8 mouse cellular contexts compared by ENCODE assay signal in genomic region chr5:137306439-137307005, GRCm38 (mm10). TPM values are rescaled to one million over a fixed set of nuclear protein-coding genes. Genes with fewer than 3 reads are reported as not detected.
DNase-seq lines count a peak whose midpoint lies in the region; ATAC-seq and TF ChIP-seq lines count a peak whose summit lies in the region.

No protein-coding gene starts in this region.

- H3K4me2 ChIP-seq in intestine, embryonic 16.5 days (ENCODE audit: low read depth, low read length) = peak overlapping the region; percentile 57
- peak overlapping the region; percentile 71 for H3K4me2 ChIP-seq in neural tube, embryonic 14.5 days (ENCODE audit: low read depth, low read length)

- H3K9ac ChIP-seq in intestine, embryonic 16.5 days (ENCODE audit: low read depth, low read length) = peak overlapping the region; percentile 95
- H3K9ac ChIP-seq in neural tube, embryonic 14.5 days (replicated peaks; ENCODE audit: low read depth, low read length) = peak overlapping the region; percentile 94

- no peaks in the 10 kb centered on the region for H3K27me3 ChIP-seq in intestine, embryonic 16.5 days (replicated peaks; ENCODE audit: control insufficient read depth, insufficient read depth, low read length)
- no peaks in the 10 kb centered on the region for H3K27me3 ChIP-seq in neural tube, embryonic 14.5 days (ENCODE audit: control insufficient read depth, insufficient read depth, low read length)

- WGBS in intestine, embryonic 16.5 days = 9% methylated on average over 12 of the region's 12 CpGs
- 16% methylated on average over 12 of the region's 12 CpGs for WGBS in neural tube, embryonic 14.5 days

- TF ChIP-seq POLR2A in cortical plate, adult 2 months (IDR thresholded peaks at IDR 0.05; ENCODE audit: extremely low read depth, insufficient read depth, low read length) = no peak

- peaks cover 9% of the 10 kb centered on the region; the same call in 1 of the 2 replicates for H3K4me1 ChIP-seq in cortical plate, adult 2 months (ENCODE audit: control insufficient read depth, insufficient read depth, low read length)
- H3K4me1 ChIP-seq in intestine, embryonic 16.5 days (ENCODE audit: control insufficient read depth, insufficient read depth, low read length) = peaks cover 19% of the 10 kb centered on the region
- H3K4me1 ChIP-seq in neural tube, embryonic 14.5 days (ENCODE audit: control insufficient read depth, insufficient read depth, low read length) = peaks cover 30% of the 10 kb centered on the region

- 0 out of 2 replicates have a peak, but pooled peaks cover 3% of the 10 kb centered on the region for H3K9me3 ChIP-seq in intestine, embryonic 16.5 days (ENCODE audit: control insufficient read depth, low read length)
- H3K9me3 ChIP-seq in neural tube, embryonic 14.5 days (ENCODE audit: control insufficient read depth, low read length) = no peaks in the 10 kb centered on the region

- no peak for TF ChIP-seq CTCF in left cerebral cortex, adult 2 months (IDR thresholded peaks at IDR 0.05)
- no peak for TF ChIP-seq CTCF in cortical plate, adult 2 months (IDR thresholded peaks at IDR 0.05; ENCODE audit: extremely low read depth, insufficient read depth, low read length)

- DNase-seq in left cerebral cortex, adult 2 months (ENCODE audit: extremely low spot score in 1 of 2, low spot score in 2 of 2) = no peak
- no peak for DNase-seq in left cerebral cortex, postnatal 10 days (ENCODE audit: extremely low spot score in 1 of 2, low spot score in 2 of 2)
- no peak for DNase-seq in thymus, postnatal 14 days
- no peak for DNase-seq in yolk sac, embryonic 10.5 days (ENCODE audit: low spot score)
- no peak for DNase-seq in left cerebral cortex, adult 9 months (ENCODE audit: low spot score in 2 of 2)

- intact Hi-C loops in left cerebral cortex, adult 2 months (cut with DNase I) = loop anchor here (1.0 to 5.0 kb wide), 2 partner anchors 196 to 274 kb away; partner anchors contain the start of gene Pop7
- intact Hi-C loops in left cerebral cortex, postnatal 10 days (cut with DNase I) = no loop called here

- H3K4me3 ChIP-seq in left cerebral cortex, adult 2 months = peak overlapping the region; percentile 95
- H3K4me3 ChIP-seq in cortical plate, adult 2 months (ENCODE audit: insufficient read depth, low read length) = peak overlapping the region; percentile 48
- H3K4me3 ChIP-seq in intestine, embryonic 16.5 days (ENCODE audit: low read length) = peak overlapping the region; percentile 88
- H3K4me3 ChIP-seq in neural tube, embryonic 14.5 days (ENCODE audit: low read depth, low read length) = peak overlapping the region; percentile 96

- H3K36me3 ChIP-seq in intestine, embryonic 16.5 days (ENCODE audit: control insufficient read depth, insufficient read depth, low read length) = peaks cover 28% of the 10 kb centered on the region
- peaks cover 20% of the 10 kb centered on the region for H3K36me3 ChIP-seq in neural tube, embryonic 14.5 days (ENCODE audit: control insufficient read depth, insufficient read depth, low read length)

- no peak for ATAC-seq in intestine, embryonic 16.5 days
- no peak for ATAC-seq in neural tube, embryonic 14.5 days (ENCODE audit: low read depth)

- peak overlapping the region; percentile 86 for H3K27ac ChIP-seq in left cerebral cortex, adult 2 months
- H3K27ac ChIP-seq in cortical plate, adult 2 months (ENCODE audit: insufficient read depth, low read length) = no peak overlapping the region
- peak overlapping the region; percentile 94 for H3K27ac ChIP-seq in intestine, embryonic 16.5 days (ENCODE audit: low read length)
- H3K27ac ChIP-seq in neural tube, embryonic 14.5 days (ENCODE audit: low read depth, low read length) = peak overlapping the region; percentile 95

RNA-seq across cellular contexts. Expression of gene Srrt, which starts 1.0 kb away (rescaled TPM):
- total RNA-seq in left cerebral cortex, adult 2 months (2021) = 100 to 1,000 TPM; 202 to 221 TPM
- 100 to 1,000 TPM; 164 to 170 TPM for total RNA-seq in left cerebral cortex, postnatal 10 days (2021)
- polyA plus RNA-seq in cortical plate, adult 2 months (2012; rRNA removed) = 226 and 239 TPM in 2 replicates
- 106 and 113 TPM in 2 replicates for polyA plus RNA-seq in intestine, embryonic 16.5 days (2015; fragmentation: Nextera tagmentation; extraction: Ambion mirVana)
- 81.8 and 91.5 TPM in 2 replicates for polyA plus RNA-seq in neural tube, embryonic 14.5 days (2014; fragmentation: Nextera tagmentation; extraction: Ambion mirVana)

RNA-seq across cellular contexts. Expression of gene Trip6, which starts 7.7 kb away (rescaled TPM):
- 1 to 10 TPM; 4.5 to 6.5 TPM for total RNA-seq in left cerebral cortex, adult 2 months (2021)
- total RNA-seq in left cerebral cortex, postnatal 10 days (2021) = 1 to 10 TPM; 4.1 to 4.9 TPM
- polyA plus RNA-seq in cortical plate, adult 2 months (2012; rRNA removed) = 8.4 and 8.8 TPM in 2 replicates
- 61.2 and 68.0 TPM in 2 replicates for polyA plus RNA-seq in intestine, embryonic 16.5 days (2015; fragmentation: Nextera tagmentation; extraction: Ambion mirVana)
- polyA plus RNA-seq in neural tube, embryonic 14.5 days (2014; fragmentation: Nextera tagmentation; extraction: Ambion mirVana) = 8.0 and 11.5 TPM in 2 replicates

RNA-seq across cellular contexts. Expression of gene Ufsp1, which starts 12.1 kb away (rescaled TPM):
- total RNA-seq in left cerebral cortex, adult 2 months (2021) = 10 to 100 TPM; 11.6 to 14.4 TPM
- 10 to 100 TPM; 20.4 to 20.8 TPM for total RNA-seq in left cerebral cortex, postnatal 10 days (2021)
- 13.3 and 14.1 TPM in 2 replicates for polyA plus RNA-seq in cortical plate, adult 2 months (2012; rRNA removed)
- 9.5 and 10.7 TPM in 2 replicates for polyA plus RNA-seq in intestine, embryonic 16.5 days (2015; fragmentation: Nextera tagmentation; extraction: Ambion mirVana)
- 19.7 and 24.0 TPM in 2 replicates for polyA plus RNA-seq in neural tube, embryonic 14.5 days (2014; fragmentation: Nextera tagmentation; extraction: Ambion mirVana)

RNA-seq across cellular contexts. Expression of gene Ache, which starts 19.2 kb away (rescaled TPM):
- 10 to 100 TPM; 53.8 to 62.9 TPM for total RNA-seq in left cerebral cortex, adult 2 months (2021)
- total RNA-seq in left cerebral cortex, postnatal 10 days (2021) = 100 to 1,000 TPM in 1 of 2 experiments, 10 to 100 TPM in 1; 99.1 to 105 TPM
- 57.9 and 62.3 TPM in 2 replicates for polyA plus RNA-seq in cortical plate, adult 2 months (2012; rRNA removed)
- polyA plus RNA-seq in intestine, embryonic 16.5 days (2015; fragmentation: Nextera tagmentation; extraction: Ambion mirVana) = 9.0 and 9.3 TPM in 2 replicates
- 61.8 and 79.1 TPM in 2 replicates for polyA plus RNA-seq in neural tube, embryonic 14.5 days (2014; fragmentation: Nextera tagmentation; extraction: Ambion mirVana)

RNA-seq across cellular contexts. Expression of gene Slc12a9, which starts 26.9 kb away (rescaled TPM):
- 10 to 100 TPM; 22.8 to 25.1 TPM for total RNA-seq in left cerebral cortex, adult 2 months (2021)
- total RNA-seq in left cerebral cortex, postnatal 10 days (2021) = 10 to 100 TPM; 28.6 to 28.9 TPM
- polyA plus RNA-seq in cortical plate, adult 2 months (2012; rRNA removed) = 34.0 and 35.2 TPM in 2 replicates
- 14.7 and 15.7 TPM in 2 replicates for polyA plus RNA-seq in intestine, embryonic 16.5 days (2015; fragmentation: Nextera tagmentation; extraction: Ambion mirVana)
- 16.4 and 17.8 TPM in 2 replicates for polyA plus RNA-seq in neural tube, embryonic 14.5 days (2014; fragmentation: Nextera tagmentation; extraction: Ambion mirVana)
